Mouse (Mus musculus) kidney, postnatal 0 days (tissue): ENCODE results near the gene Rbm18. TPM values are rescaled to one million over a fixed set of nuclear protein-coding genes. Genes with fewer than 3 reads are reported as not detected.

ENCODE experiments used
- ATAC-seq: fragments of 200-750 bp; cut with Nextera tagmentation; replicated peaks from 2 replicates; pipeline ENCODE4 v1.8.0; 2017; ENCODE audit warnings: low read depth, moderate number of reproducible peaks, moderate TSS enrichment, moderate library complexity; ENCODE audit not compliant: low FRiP score
- DNase-seq: peaks from one replicate; pipeline ENCODE4 v3.0.0-alpha.2; 2016; ENCODE audit warnings: low spot score
- H3K27ac ChIP-seq: fragments of 300-500 bp; sonication (generic); 2 replicates; pipeline ENCODE4 v1.5.1; 2014; ENCODE audit warnings: mild to moderate bottlenecking
- H3K27me3 ChIP-seq: fragments of 300-500 bp; sonication (generic); 2 replicates; pipeline ENCODE4 v1.6.1; 2014; ENCODE audit warnings: low read length, mixed read lengths; ENCODE audit not compliant: insufficient read depth
- H3K36me3 ChIP-seq: fragments of 300-500 bp; sonication (generic); 2 replicates; pipeline ENCODE4 v1.6.1; 2014; ENCODE audit warnings: low read length, mixed read lengths; ENCODE audit not compliant: insufficient read depth
- H3K4me1 ChIP-seq: fragments of 300-500 bp; sonication (generic); replicated peaks from 2 replicates; pipeline ENCODE4 v1.6.1; 2014; ENCODE audit warnings: antibody characterized with exemption, low read length, mixed read lengths; ENCODE audit not compliant: insufficient read depth
- H3K4me2 ChIP-seq: fragments of 300-500 bp; sonication (generic); 2 replicates; pipeline ENCODE4 v1.6.1; 2014; ENCODE audit warnings: mild to moderate bottlenecking, low read length, moderate library complexity, mixed read lengths
- H3K4me3 ChIP-seq: fragments of 300-500 bp; sonication (generic); replicated peaks from 2 replicates; pipeline ENCODE4 v1.5.1; 2014; ENCODE audit warnings: low read depth, low read length
- H3K9ac ChIP-seq: fragments of 300-500 bp; sonication (generic); 2 replicates; pipeline ENCODE4 v1.6.1; 2014; ENCODE audit warnings: low read depth, low read length
- H3K9me3 ChIP-seq: fragments of 300-500 bp; sonication (generic); replicated peaks from 2 replicates; pipeline ENCODE4 v1.6.1; 2016; ENCODE audit warnings: low read length, inconsistent platforms, mixed read lengths
- CTCF ChIP-seq: IDR thresholded peaks from 2 replicates; pipeline ENCODE4 v1.5.1; 2016; ENCODE audit warnings: antibody characterized with exemption, low read depth, mild to moderate bottlenecking, moderate library complexity
- WGBS: fragments of 180-500 bp; shearing (Covaris S2); extraction: QIAGEN DNeasy Blood & Tissue Kit; methylation state at CpG from one replicate; pipeline ENCODE4 v1.1.7; 2014; 5-methylcytosine and 5-hydroxymethylcytosine counted together
- polyA plus RNA-seq: library from polyadenylated mRNA; unstranded; fragments of >200 nt; fragmentation: Nextera tagmentation; extraction: Ambion mirVana; gene quantifications from 2 replicates; pipeline ENCODE4 v1.2.1, GENCODE M21; 2015

Rbm18 gene
- polyA plus RNA-seq, 1 experiment from 2014 or later = 59.8 TPM

DNA sequence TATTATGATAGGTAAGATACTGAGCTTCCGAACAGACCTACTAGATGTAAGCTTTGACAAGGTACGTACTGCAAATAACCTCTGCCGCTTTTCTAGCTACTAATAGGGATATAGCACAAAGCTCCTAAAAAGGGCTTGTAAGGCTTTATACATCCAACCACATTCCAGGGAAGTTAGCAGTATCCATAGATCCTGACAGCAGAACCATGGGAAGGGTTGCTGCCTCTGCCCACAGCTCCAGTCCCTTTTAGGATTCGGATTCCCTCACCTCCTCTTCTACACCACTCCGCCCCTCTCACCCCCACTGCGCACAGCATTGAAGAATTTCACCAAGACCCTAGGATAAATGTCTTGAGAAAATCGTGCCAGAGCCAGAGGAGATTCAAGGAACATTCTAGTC lies 43.3 kb downstream of the Rbm18 start:
- H3K4me3 ChIP-seq = no peak overlapping the region
- no peak for TF ChIP-seq CTCF
- WGBS = 27% methylated on average over 7 of the region's 7 CpGs
- ATAC-seq (no peak), DNase-seq (no peak)
- H3K9me3 ChIP-seq = no peaks in the 10 kb centered on the region
- no peaks in the 10 kb centered on the region for H3K36me3 ChIP-seq
- H3K27me3 ChIP-seq = peaks cover 79% of the 10 kb centered on the region
- H3K9ac ChIP-seq = no peak overlapping the region
- H3K27ac ChIP-seq = no peak overlapping the region
- no peak overlapping the region for H3K4me2 ChIP-seq
- peaks cover 11% of the 10 kb centered on the region; the same call in 1 of the 2 replicates for H3K4me1 ChIP-seq

- Histone ChIP-seq H3K4me1 (peaks cover 11% of the 10 kb centered on the region; the same call in 1 of the 2 replicates), H3K4me3 (no peak overlapping the region), H3K9ac (no peak overlapping the region), H3K9me3 (no peaks in the 10 kb centered on the region), H3K27ac (no peak overlapping the region), H3K4me2 (no peak overlapping the region), H3K27me3 (peaks cover 74% of the 10 kb centered on the region), H3K36me3 (no peaks in the 10 kb centered on the region)
- ATAC-seq (peak; percentile 60; the same call in 1 of the 2 replicates), DNase-seq (peak; percentile 44)
- WGBS = 10% methylated on average over 4 of the region's 4 CpGs
- no peak for TF ChIP-seq CTCF
Measured at GRCm38 (mm10) chr2:36092748-36093147, 43.8 kb downstream of the Rbm18 start.

DNA sequence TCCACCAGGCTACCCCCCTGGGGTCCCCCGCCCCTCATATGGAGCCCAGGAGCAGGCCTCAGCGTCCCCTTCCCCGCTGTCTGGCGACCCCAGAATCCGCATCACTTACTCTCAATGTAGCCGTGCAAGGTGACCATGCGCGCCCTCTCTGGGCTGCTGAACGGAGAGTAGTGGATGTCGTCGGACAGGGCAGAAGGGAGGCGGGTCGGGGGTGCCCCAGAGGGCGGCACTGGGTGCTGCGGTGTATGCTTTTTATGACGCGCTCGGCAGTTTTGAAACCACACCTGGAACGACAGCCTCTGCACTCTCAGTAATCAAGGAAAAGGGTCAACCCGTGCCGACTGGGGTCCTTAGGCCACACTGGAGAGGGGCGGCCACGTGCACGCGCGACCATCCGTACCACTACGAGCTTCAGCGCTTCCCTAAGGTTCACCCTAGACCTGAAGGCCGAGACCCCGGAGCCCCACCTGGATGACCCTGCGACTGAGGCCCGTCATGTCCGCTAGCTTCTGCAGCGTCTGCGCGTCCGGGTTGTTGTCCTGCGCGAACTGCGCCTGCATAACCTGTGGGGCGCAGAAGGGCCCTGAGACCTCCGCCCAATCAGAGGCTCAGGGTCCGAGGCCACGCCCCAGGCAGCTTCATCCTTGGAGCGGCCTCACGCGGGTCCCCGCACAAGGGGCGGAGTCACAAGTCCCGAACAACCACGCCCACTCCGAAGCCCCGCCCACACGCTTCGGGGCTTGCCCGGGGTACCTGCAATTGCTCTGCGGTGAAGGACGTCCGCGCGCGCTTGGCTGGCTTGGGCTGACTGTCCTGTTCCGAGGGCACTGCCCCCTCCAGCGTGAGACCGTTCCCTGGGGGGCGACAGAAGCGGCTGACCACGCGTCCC lies 45.5 kb downstream of the Rbm18 start:
- peak; percentile 54 for DNase-seq
- Histone ChIP-seq H3K36me3 (no peaks in the 10 kb centered on the region), H3K9me3 (no peaks in the 10 kb centered on the region), H3K4me2 (peak overlapping the region; percentile 74), H3K4me1 (peaks cover 11% of the 10 kb centered on the region; the same call in 1 of the 2 replicates), H3K9ac (0 out of 2 replicates have a peak overlapping the region, but pooled peaks have one; percentile 31), H3K4me3 (peak overlapping the region; percentile 40), H3K27me3 (peaks cover 62% of the 10 kb centered on the region), H3K27ac (no peak overlapping the region)
- TF ChIP-seq CTCF = no peak
- WGBS = 11% methylated on average over 70 of the region's 70 CpGs
- ATAC-seq = peak; percentile 74

DNA sequence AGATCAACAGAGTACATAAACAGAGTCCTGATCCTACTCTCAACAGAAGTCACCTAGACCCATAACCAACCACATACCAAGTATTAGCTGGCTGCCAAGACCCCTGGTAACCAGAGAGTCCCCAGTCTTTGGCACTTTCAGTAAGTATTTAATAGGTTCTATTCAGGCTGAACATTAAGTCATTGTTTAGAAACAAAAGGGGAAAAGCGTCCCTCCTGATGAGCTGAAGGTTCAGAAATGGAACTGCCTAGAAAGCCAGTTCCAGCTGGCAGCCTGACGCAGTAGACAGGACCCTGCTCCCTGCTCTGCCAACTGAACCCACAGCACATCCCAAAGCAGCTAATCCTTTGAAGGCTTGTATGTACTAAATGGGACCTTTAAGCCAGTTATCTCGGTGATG lies 47.4 kb downstream of the Rbm18 start:
- DNase-seq (no peak), ATAC-seq (no peak)
- Histone ChIP-seq H3K27me3 (peaks cover 44% of the 10 kb centered on the region), H3K4me2 (no peak overlapping the region), H3K27ac (no peak overlapping the region), H3K4me1 (peaks cover 11% of the 10 kb centered on the region; the same call in 1 of the 2 replicates), H3K36me3 (no peaks in the 10 kb centered on the region), H3K4me3 (no peak overlapping the region), H3K9ac (no peak overlapping the region), H3K9me3 (no peaks in the 10 kb centered on the region)
- 73% methylated on average over 3 of the region's 3 CpGs for WGBS
- no peak for TF ChIP-seq CTCF

GRCm38 (mm10) chr2:36085041-36085440 lies 51.5 kb downstream of the Rbm18 start:
- no peak overlapping the region for H3K27ac ChIP-seq
- WGBS = 93% methylated on average over 1 of the region's 1 CpGs
- no peak for TF ChIP-seq CTCF
- no peak overlapping the region for H3K4me2 ChIP-seq
- H3K9ac ChIP-seq = no peak overlapping the region
- H3K27me3 ChIP-seq = peaks cover 11% of the 10 kb centered on the region
- H3K4me1 ChIP-seq = no peaks in the 10 kb centered on the region
- no peaks in the 10 kb centered on the region for H3K36me3 ChIP-seq
- H3K9me3 ChIP-seq = no peaks in the 10 kb centered on the region
- DNase-seq (no peak), ATAC-seq (no peak)
- no peak overlapping the region for H3K4me3 ChIP-seq

GRCm38 (mm10) chr2:36082802-36083580 lies 53.6 kb downstream of the Rbm18 start:
- Histone ChIP-seq H3K4me3 (no peak overlapping the region), H3K27me3 (no peaks in the 10 kb centered on the region), H3K9ac (no peak overlapping the region), H3K4me2 (no peak overlapping the region), H3K36me3 (no peaks in the 10 kb centered on the region), H3K4me1 (no peaks in the 10 kb centered on the region), H3K9me3 (no peaks in the 10 kb centered on the region), H3K27ac (no peak overlapping the region)
- whole genome bisulfite sequencing = 85% methylated on average over 9 of the region's 9 CpGs
- TF ChIP-seq CTCF = no peak
- no peak for DNase-seq
- ATAC-seq = no peak
